Mouse (Mus musculus): ENCODE measurements around the gene Fgfr2. TPM values are rescaled to one million over a fixed set of nuclear protein-coding genes. Genes with fewer than 3 reads are reported as not detected.

Fgfr2 gene
- polyA plus RNA-seq, 1 experiment: 3.0 TPM

- Histone ChIP-seq H3K4me3 (ENCODE audit: control insufficient read depth, low read depth, low read length) (no peak overlapping the region), H3K27me3 (ENCODE audit: control insufficient read depth, insufficient read depth, low read length) (no peaks in the 10 kb centered on the region), H3K4me1 (ENCODE audit: control insufficient read depth, insufficient read depth, low read length) (no peaks in the 10 kb centered on the region), H3K27ac (ENCODE audit: control insufficient read depth, insufficient read depth, low read depth, low read length) (no peak overlapping the region), H3K36me3 (ENCODE audit: control insufficient read depth, insufficient read depth, low read length) (no peaks in the 10 kb centered on the region)
- TF ChIP-seq POLR2A (IDR thresholded peaks at IDR 0.05; ENCODE audit: control insufficient read depth, low read depth, low read length) (no peak), CTCF (IDR thresholded peaks at IDR 0.05; ENCODE audit: control insufficient read depth, insufficient read depth, insufficient replicate concordance, low read depth, low read length) (no peak)
These were observed 941.5 kb downstream of the Fgfr2 start for GRCm38 (mm10) chr7:132181586-132182198.

GRCm38 (mm10) chr7:132181042-132181441 is 942.1 kb downstream of the Fgfr2 start:
- H3K27ac ChIP-seq (ENCODE audit: control insufficient read depth, insufficient read depth, low read depth, low read length): no peak overlapping the region
- no peaks in the 10 kb centered on the region for H3K4me1 ChIP-seq (ENCODE audit: control insufficient read depth, insufficient read depth, low read length)
- no peaks in the 10 kb centered on the region for H3K36me3 ChIP-seq (ENCODE audit: control insufficient read depth, insufficient read depth, low read length)
- no peaks in the 10 kb centered on the region for H3K27me3 ChIP-seq (ENCODE audit: control insufficient read depth, insufficient read depth, low read length)
- no peak overlapping the region for H3K4me3 ChIP-seq (ENCODE audit: control insufficient read depth, low read depth, low read length)
- TF ChIP-seq CTCF (IDR thresholded peaks at IDR 0.05; ENCODE audit: control insufficient read depth, insufficient read depth, insufficient replicate concordance, low read depth, low read length): no peak
- no peak for TF ChIP-seq POLR2A (IDR thresholded peaks at IDR 0.05; ENCODE audit: control insufficient read depth, low read depth, low read length)

- Histone ChIP-seq H3K4me3 (ENCODE audit: control insufficient read depth, low read depth, low read length) (no peak overlapping the region), H3K27me3 (ENCODE audit: control insufficient read depth, insufficient read depth, low read length) (no peaks in the 10 kb centered on the region), H3K27ac (ENCODE audit: control insufficient read depth, insufficient read depth, low read depth, low read length) (no peak overlapping the region), H3K4me1 (ENCODE audit: control insufficient read depth, insufficient read depth, low read length) (no peaks in the 10 kb centered on the region), H3K36me3 (ENCODE audit: control insufficient read depth, insufficient read depth, low read length) (no peaks in the 10 kb centered on the region)
- TF ChIP-seq POLR2A (IDR thresholded peaks at IDR 0.05; ENCODE audit: control insufficient read depth, low read depth, low read length): no peak
These were observed 944.1 kb downstream of the Fgfr2 start for GRCm38 (mm10) chr7:132179049-132179448.

- H3K4me3 ChIP-seq (ENCODE audit: control insufficient read depth, low read depth, low read length): no peak overlapping the region
- no peaks in the 10 kb centered on the region; the same call in 1 of the 2 replicates for H3K4me1 ChIP-seq (ENCODE audit: control insufficient read depth, insufficient read depth, low read length)
- H3K27me3 ChIP-seq (ENCODE audit: control insufficient read depth, insufficient read depth, low read length): no peaks in the 10 kb centered on the region
- H3K36me3 ChIP-seq (ENCODE audit: control insufficient read depth, insufficient read depth, low read length): no peaks in the 10 kb centered on the region
- TF ChIP-seq CTCF (IDR thresholded peaks at IDR 0.05; ENCODE audit: control insufficient read depth, insufficient read depth, insufficient replicate concordance, low read depth, low read length) (no peak), POLR2A (IDR thresholded peaks at IDR 0.05; ENCODE audit: control insufficient read depth, low read depth, low read length) (no peak)
- H3K27ac ChIP-seq (ENCODE audit: control insufficient read depth, insufficient read depth, low read depth, low read length): no peak overlapping the region
These were observed 948.4 kb downstream of the Fgfr2 start for GRCm38 (mm10) chr7:132174787-132175186.

- no peak for TF ChIP-seq CTCF (IDR thresholded peaks at IDR 0.05; ENCODE audit: control insufficient read depth, insufficient read depth, insufficient replicate concordance, low read depth, low read length)
- no peaks in the 10 kb centered on the region; the same call in 1 of the 2 replicates for H3K4me1 ChIP-seq (ENCODE audit: control insufficient read depth, insufficient read depth, low read length)
- no peak overlapping the region for H3K27ac ChIP-seq (ENCODE audit: control insufficient read depth, insufficient read depth, low read depth, low read length)
- no peak overlapping the region for H3K4me3 ChIP-seq (ENCODE audit: control insufficient read depth, low read depth, low read length)
- H3K27me3 ChIP-seq (ENCODE audit: control insufficient read depth, insufficient read depth, low read length): no peaks in the 10 kb centered on the region
- no peaks in the 10 kb centered on the region for H3K36me3 ChIP-seq (ENCODE audit: control insufficient read depth, insufficient read depth, low read length)
These were observed 948.9 kb downstream of the Fgfr2 start for GRCm38 (mm10) chr7:132174296-132174695.

GRCm38 (mm10) chr7:132172220-132172619 is 950.9 kb downstream of the Fgfr2 start:
- no peaks in the 10 kb centered on the region; the same call in 1 of the 2 replicates for H3K4me1 ChIP-seq (ENCODE audit: control insufficient read depth, insufficient read depth, low read length)
- H3K27ac ChIP-seq (ENCODE audit: control insufficient read depth, insufficient read depth, low read depth, low read length): no peak overlapping the region
- H3K4me3 ChIP-seq (ENCODE audit: control insufficient read depth, low read depth, low read length): no peak overlapping the region
- H3K36me3 ChIP-seq (ENCODE audit: control insufficient read depth, insufficient read depth, low read length): no peaks in the 10 kb centered on the region
- no peaks in the 10 kb centered on the region for H3K27me3 ChIP-seq (ENCODE audit: control insufficient read depth, insufficient read depth, low read length)
- TF ChIP-seq CTCF (IDR thresholded peaks at IDR 0.05; ENCODE audit: control insufficient read depth, insufficient read depth, insufficient replicate concordance, low read depth, low read length) (no peak), POLR2A (IDR thresholded peaks at IDR 0.05; ENCODE audit: control insufficient read depth, low read depth, low read length) (no peak)

- no peaks in the 10 kb centered on the region; the same call in 1 of the 2 replicates for H3K4me1 ChIP-seq (ENCODE audit: control insufficient read depth, insufficient read depth, low read length)
- H3K4me3 ChIP-seq (ENCODE audit: control insufficient read depth, low read depth, low read length): no peak overlapping the region
- no peaks in the 10 kb centered on the region for H3K36me3 ChIP-seq (ENCODE audit: control insufficient read depth, insufficient read depth, low read length)
- no peaks in the 10 kb centered on the region for H3K27me3 ChIP-seq (ENCODE audit: control insufficient read depth, insufficient read depth, low read length)
- no peak for TF ChIP-seq CTCF (IDR thresholded peaks at IDR 0.05; ENCODE audit: control insufficient read depth, insufficient read depth, insufficient replicate concordance, low read depth, low read length)
- TF ChIP-seq POLR2A (IDR thresholded peaks at IDR 0.05; ENCODE audit: control insufficient read depth, low read depth, low read length): no peak
- H3K27ac ChIP-seq (ENCODE audit: control insufficient read depth, insufficient read depth, low read depth, low read length): no peak overlapping the region
These were observed 951.4 kb downstream of the Fgfr2 start for GRCm38 (mm10) chr7:132171716-132172115.
